Mouse (Mus musculus) testis, adult 2 months (tissue): ENCODE measurements at regions not wholly inside any gene's neighbourhood (a gene's known extent, or its start where the extent isn't known, plus 50 kb on each side); places are given as distances from the start of the nearest gene placed in this dataset.

Experiments
- H3K27ac ChIP-seq: fragments of 200-500 bp; 2 replicates; pipeline ENCODE4 v1.5.1; 2012; ENCODE audit warnings: low read depth, low read length; ENCODE audit not compliant: control insufficient read depth, insufficient read depth
- H3K27me3 ChIP-seq: fragments of 200-500 bp; 2 replicates; pipeline ENCODE4 v1.6.1; 2012; ENCODE audit warnings: mild to moderate bottlenecking, low read length, moderate library complexity; ENCODE audit not compliant: control insufficient read depth, insufficient read depth
- H3K36me3 ChIP-seq: fragments of 200-500 bp; 2 replicates; pipeline ENCODE4 v1.6.1; 2012; ENCODE audit warnings: mild to moderate bottlenecking, low read length; ENCODE audit not compliant: control insufficient read depth, insufficient read depth
- H3K4me1 ChIP-seq: fragments of 200-500 bp; 2 replicates; pipeline ENCODE4 v1.6.1; 2012; ENCODE audit warnings: low read length; ENCODE audit not compliant: control insufficient read depth, insufficient read depth
- H3K4me3 ChIP-seq: fragments of 200-500 bp; 2 replicates; pipeline ENCODE4 v1.5.1; 2012; ENCODE audit warnings: low read depth, mild to moderate bottlenecking, low read length, moderate library complexity, mixed read lengths; ENCODE audit not compliant: control insufficient read depth
- CTCF ChIP-seq: fragments of 200-500 bp; IDR thresholded peaks from 2 replicates; pipeline ENCODE4 v1.5.1; 2012; ENCODE audit warnings: low read depth, mild to moderate bottlenecking, inconsistent platforms, low read length, moderate library complexity; ENCODE audit not compliant: control insufficient read depth, insufficient read depth, insufficient replicate concordance
- POLR2A ChIP-seq: fragments of 200-500 bp; IDR thresholded peaks from 2 replicates; pipeline ENCODE4 v1.6.1; 2012; ENCODE audit warnings: low read depth, mild to moderate bottlenecking, inconsistent platforms, low read length, moderate library complexity; ENCODE audit not compliant: control insufficient read depth

DNA sequence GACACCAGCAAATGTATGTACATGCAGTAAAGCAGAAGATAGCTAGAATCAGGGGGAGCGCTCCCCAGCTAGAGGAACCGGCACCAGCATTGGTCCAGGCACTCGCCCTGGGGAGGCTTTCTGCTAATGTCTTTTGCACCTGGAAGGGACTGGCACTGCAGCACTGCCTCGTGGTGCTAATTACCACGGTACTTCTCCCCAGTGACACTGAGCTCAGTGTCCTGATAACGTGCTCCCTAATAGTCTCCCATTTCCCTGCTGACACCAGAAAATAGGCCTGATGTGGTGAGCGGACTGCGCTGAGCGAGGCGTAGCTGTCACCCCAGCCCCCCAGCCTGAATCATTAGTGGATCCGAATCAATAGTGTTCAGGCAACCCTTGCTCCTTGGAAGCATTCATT lies 55.0 kb upstream of the Lmo2 start:
- no peak for TF ChIP-seq POLR2A
- no peak for TF ChIP-seq CTCF
- Histone ChIP-seq H3K27ac (no peak overlapping the region), H3K4me3 (no peak overlapping the region), H3K27me3 (no peaks in the 10 kb centered on the region), H3K4me1 (no peaks in the 10 kb centered on the region), H3K36me3 (no peaks in the 10 kb centered on the region)

DNA sequence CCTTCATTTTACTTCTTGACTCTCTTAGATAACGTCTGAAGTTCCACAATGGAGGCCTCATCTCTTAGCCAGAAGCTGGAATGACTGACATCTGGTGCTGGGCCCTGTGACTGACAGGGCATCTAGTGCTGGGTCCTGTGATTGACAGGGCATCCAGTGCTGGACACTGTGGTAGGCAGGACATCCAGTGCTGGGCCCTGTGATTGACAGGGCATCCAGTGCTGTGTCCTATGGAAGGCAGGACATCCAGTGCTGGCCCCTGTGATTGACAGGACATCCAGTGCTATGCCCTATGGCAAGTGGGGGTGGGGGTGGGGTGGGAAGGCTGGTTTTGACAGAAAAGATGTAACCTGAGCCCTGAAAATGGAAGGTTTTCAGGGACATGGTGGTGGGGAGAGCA lies 52.1 kb upstream of the Lmo2 start:
- H3K4me1 ChIP-seq, result no peaks in the 10 kb centered on the region
- H3K27ac ChIP-seq, result no peak overlapping the region
- no peak overlapping the region for H3K4me3 ChIP-seq
- no peaks in the 10 kb centered on the region for H3K36me3 ChIP-seq
- TF ChIP-seq CTCF (no peak), POLR2A (no peak)
- no peaks in the 10 kb centered on the region for H3K27me3 ChIP-seq

DNA sequence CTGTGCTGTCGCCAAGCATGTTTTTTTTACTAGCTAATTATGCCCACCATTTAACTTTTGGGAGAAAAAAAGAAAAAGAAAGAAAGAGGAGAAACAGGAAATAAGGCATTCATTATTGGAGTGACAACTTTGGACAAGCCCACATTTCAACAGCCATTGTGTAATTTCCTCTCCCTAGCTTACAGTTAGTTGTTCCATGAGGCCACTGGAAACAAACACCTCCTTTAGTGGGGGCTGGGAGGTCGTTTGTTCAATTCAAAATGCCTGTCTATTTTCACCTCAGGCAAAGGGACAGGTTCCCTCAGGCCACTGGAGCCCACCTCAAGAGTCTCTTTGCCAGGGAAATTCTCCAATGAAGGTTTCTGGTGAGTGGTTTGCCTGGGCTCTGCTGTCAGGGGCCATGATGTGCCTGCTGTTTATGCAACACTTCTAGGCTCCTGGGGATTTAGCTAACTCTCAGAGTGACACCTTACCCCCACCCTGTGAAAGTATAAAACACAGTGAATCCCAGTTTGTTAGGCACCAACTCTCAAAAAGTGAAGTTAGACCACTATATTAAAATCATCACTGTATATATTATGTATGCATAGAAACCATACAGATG lies 51.1 kb upstream of the Lmo2 start:
- no peaks in the 10 kb centered on the region for H3K4me1 ChIP-seq
- H3K36me3 ChIP-seq, result no peaks in the 10 kb centered on the region
- no peaks in the 10 kb centered on the region for H3K27me3 ChIP-seq
- TF ChIP-seq POLR2A (no peak), CTCF (no peak)
- no peak overlapping the region for H3K4me3 ChIP-seq
- H3K27ac ChIP-seq, result no peak overlapping the region
